Mouse (Mus musculus) gastrocnemius, adult 2 months (tissue): ENCODE results near the gene Specc1l. TPM values are rescaled to one million over a fixed set of nuclear protein-coding genes. Genes with fewer than 3 reads are reported as not detected.

Experiments
- DNase-seq: peaks from one replicate; pipeline ENCODE4 v3.0.0; 2022
- H3K27ac ChIP-seq: fragments of 200-600 bp; 2 replicates; pipeline ENCODE4 v1.8.1; 2022; ENCODE audit warnings: mild to moderate bottlenecking
- H3K4me3 ChIP-seq: fragments of 200-600 bp; 2 replicates; pipeline ENCODE4 v1.8.1; 2022; ENCODE audit warnings: mild to moderate bottlenecking, moderate library complexity
- CTCF ChIP-seq: fragments of 200-600 bp; IDR thresholded peaks from 2 replicates; pipeline ENCODE4 v1.8.1; 2022; ENCODE audit warnings: antibody characterized with exemption, mild to moderate bottlenecking, moderate library complexity
- intact Hi-C: fragments of 180-260 bp; cut with DNase I; formaldehyde crosslinking; loops from one replicate; pipeline ENCODE4 v1.15.1; 2025
- long read RNA-seq, 2 experiments: library from polyadenylated mRNA; stranded (forward); transcript quantifications; one replicate each; pipeline ENCODE4 v2.0.0; 2021
- total RNA-seq, 2 experiments: library from RNA; stranded (reverse); gene quantifications; 2 replicates each; pipeline ENCODE4 v1.2.3; 2021

Gene Specc1l
- 10 to 100 TPM; 43.1 to 44.8 TPM for total RNA-seq
- long read RNA-seq, experiment 1, full-length matches to known transcripts = 17 of 27 reads
- long read RNA-seq, experiment 1, partial matches to known transcripts = 6 of 27 reads
- long read RNA-seq, experiment 1, other reads (novel, unspliced or antisense) = 4 of 27 reads
- long read RNA-seq, experiment 2, full-length matches to known transcripts = 20 of 33 reads
- long read RNA-seq, experiment 2, partial matches to known transcripts = 7 of 33 reads
- long read RNA-seq, experiment 2, other reads (novel, unspliced or antisense) = 6 of 33 reads

DNA sequence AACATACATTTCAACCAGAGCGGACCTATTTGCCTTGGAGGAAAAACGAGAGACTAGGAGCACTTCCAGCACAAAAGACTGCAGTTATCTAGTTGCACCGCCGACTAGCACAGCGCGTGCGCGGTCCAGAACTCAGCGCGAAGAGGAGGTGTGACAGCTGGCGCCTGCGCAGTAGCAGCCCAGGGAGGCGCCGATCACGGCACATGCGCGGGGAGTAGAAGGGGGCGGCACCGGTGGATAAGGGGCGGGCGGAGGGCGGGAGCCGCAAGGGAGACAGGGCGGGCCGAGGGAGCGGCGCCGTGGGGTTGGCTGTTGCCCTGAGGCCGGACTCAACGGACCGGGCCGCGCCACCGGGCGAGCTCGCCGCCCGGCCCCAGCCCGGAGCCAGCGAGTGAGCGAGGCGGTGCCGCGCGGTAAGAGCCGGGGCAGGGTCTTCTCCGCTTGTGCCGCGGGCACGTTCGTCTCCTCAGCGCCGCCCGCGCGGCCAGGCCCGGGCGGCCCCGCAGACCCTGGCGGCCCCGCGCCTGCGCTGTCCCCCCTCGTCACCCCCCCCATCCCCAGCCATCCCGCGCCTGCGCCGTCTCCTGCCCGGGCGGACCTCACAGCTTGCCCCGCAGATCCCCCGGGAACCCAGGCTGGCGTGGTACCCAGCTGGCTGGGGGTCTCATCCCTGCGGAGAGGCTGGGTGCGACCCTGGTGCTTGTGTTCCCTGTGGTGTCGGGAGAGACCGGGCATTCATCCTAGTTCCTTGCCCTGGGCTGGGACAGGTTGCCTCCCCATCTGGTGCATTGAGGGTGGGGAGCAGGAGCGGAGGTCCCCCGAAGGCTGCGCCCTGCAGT, at the start of gene Specc1l:
Specc1l (plus strand) TSS at position 267 of the 839 bp plus-strand sequence.
- TF ChIP-seq CTCF = no peak
- DNase-seq = peak; percentile 99
- H3K27ac ChIP-seq = peak within 1 kb of the TSS; percentile 99
- H3K4me3 ChIP-seq = peak within 1 kb of the TSS; percentile 97
- intact Hi-C loops = no loop called here

DNA sequence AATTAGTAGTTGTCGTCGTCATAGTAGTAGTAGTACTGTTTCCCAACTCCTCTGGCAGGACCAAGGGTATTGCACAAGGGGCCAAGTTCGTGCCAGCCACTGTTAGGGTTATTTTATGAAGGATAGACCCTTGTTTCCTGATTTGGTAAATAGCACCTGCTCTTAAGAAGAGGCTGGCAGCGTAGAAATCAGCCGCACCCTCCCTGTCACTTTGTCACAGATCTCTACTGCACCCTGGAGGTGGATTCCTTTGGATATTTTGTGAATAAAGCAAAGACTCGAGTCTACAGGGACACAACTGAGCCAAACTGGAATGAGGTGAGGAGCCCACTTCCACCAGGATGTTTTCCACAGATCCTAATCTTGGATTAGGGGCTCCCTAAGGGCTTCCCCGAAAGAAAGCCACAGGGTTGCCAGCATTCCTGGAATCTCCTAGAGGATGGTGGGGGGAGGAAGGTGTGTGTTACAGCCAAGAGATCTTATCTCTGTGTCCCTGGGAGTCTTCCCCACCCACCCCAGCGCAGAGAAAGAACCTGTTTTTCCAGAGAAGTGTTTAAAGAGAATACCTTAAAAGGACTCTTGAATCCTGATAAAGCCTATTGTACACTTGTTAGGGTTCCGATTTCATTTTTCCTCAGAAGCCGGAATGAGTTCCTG, 45.9 kb upstream of the Specc1l start:
- peak; percentile 9; the same call in 1 of the 2 replicates for TF ChIP-seq CTCF
- intact Hi-C loops = no loop called here
- Histone ChIP-seq H3K27ac (no peak overlapping the region; the same call in 1 of the 2 replicates), H3K4me3 (no peak overlapping the region)
- DNase-seq = no peak

DNA sequence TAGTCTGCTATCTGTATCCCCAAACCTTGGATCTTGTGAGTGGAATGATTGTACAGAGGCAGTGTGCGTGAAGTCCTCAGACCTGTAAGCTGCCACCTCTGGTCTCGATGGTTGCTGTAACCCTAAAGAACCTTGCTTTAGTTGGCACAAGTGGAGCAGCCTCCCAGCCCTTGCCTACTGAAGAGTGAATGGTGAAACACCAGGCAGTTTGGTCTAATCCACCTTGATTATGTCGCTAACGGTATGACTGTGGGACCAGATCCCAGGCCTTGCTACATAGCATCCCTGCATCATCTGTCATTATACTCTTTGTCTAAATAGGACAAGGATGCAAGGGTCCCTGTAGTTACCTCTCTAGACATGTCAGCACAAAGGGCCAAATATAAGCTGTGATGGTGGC, 45.3 kb upstream of the Specc1l start:
- intact Hi-C loops = no loop called here
- H3K4me3 ChIP-seq = no peak overlapping the region
- no peak for TF ChIP-seq CTCF
- H3K27ac ChIP-seq = no peak overlapping the region; the same call in 1 of the 2 replicates
- DNase-seq = no peak

DNA sequence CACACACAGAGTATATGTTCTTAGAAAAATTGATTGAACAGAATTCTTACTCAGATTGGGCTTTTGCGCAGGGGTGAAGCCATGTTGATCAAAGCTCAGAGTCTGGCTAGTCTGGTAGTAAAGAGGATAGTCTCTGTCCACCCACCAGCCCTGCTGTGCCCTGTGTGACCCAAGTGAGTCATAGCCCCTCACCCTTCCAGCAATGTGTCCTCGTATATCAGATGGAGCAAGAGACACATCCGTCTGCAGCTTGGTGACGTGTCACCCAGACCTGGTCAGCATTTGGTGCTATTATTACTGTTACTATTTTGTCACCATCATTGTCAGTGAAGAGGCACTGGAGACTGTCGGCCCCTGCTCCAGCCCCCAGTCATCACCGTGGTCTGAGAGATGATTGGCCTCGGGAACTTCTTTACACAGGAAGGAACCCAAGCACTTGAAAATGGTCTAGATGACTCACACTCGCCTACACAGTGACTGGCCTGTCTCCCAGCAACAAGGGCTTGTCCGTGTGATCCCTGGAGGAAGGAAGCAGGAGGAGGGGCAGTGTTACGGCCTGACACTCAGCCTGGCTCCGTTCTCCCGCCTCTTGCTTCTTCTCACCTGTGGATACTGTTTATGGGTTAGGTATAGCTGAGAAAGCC, 41.5 kb upstream of the Specc1l start:
- H3K27ac ChIP-seq = no peak overlapping the region
- intact Hi-C loops = no loop called here
- no peak for DNase-seq
- no peak for TF ChIP-seq CTCF
- H3K4me3 ChIP-seq = no peak overlapping the region

DNA sequence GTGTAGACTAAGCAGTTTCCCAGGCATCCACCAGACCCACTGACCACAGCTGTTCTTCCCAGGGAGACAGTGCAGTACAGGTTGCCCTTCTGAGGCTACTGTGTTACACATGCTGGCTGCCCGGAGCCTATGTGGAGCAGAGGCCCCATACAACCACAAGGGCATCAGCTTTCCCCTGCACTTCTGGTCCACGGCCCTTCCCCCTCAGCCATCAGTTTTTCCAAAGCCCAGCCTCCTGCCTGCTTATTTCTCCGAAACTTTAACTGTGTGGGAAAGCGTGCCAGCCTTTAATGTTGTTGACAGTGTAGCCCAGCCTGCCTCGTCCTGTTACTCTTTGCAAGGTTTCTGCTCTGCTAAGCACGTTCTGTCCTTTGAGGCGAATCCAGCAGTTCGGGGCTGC, 38.8 kb upstream of the Specc1l start:
- no peak for DNase-seq
- intact Hi-C loops = no loop called here
- TF ChIP-seq CTCF = no peak
- H3K4me3 ChIP-seq = no peak overlapping the region
- peak overlapping the region; percentile 57 for H3K27ac ChIP-seq

DNA sequence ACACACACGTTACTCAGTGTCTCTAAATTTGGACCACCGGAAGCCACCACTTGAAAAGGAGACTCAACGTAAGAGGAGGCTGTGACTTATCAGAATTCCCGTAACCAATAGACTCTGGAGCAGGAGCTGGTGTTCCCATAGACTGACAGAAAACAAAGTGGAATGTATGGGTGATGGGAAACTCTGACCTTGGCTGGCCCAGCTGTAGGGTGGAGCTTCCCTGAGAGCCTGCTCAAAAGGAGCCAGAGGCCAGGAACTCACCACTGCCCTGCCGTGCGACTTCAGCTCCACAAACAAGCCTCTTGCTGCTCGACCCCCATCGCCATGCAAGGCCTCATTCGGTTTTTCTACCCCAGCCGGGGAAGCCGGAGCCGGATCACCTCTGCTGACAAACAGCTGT, 38.2 kb upstream of the Specc1l start:
- intact Hi-C loops = no loop called here
- DNase-seq = no peak
- Histone ChIP-seq H3K4me3 (peak overlapping the region; percentile 46), H3K27ac (peak overlapping the region; percentile 57)
- TF ChIP-seq CTCF = no peak

DNA sequence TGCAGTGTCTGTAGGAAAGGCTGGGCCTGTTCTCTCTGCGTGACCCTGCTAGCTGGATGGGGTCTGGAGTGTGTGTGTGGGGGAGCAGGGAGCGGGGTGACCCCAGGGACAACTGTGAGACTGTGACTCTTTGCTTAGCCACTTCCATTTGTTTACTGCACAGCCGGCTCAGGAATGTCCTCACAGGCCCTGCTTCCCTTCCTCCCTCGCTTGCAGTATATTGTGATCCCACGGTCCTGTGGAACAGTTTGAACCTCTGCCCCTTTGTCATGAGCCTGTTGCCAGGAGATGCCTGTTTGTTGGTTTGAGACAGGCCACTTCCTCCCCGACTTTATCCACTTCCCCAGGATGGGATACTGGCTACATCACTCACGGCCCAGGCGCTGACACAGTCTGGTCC, 35.4 kb upstream of the Specc1l start:
- Histone ChIP-seq H3K4me3 (no peak overlapping the region), H3K27ac (peak overlapping the region; percentile 48)
- DNase-seq = no peak
- TF ChIP-seq CTCF = no peak
- intact Hi-C loops = no loop called here

DNA sequence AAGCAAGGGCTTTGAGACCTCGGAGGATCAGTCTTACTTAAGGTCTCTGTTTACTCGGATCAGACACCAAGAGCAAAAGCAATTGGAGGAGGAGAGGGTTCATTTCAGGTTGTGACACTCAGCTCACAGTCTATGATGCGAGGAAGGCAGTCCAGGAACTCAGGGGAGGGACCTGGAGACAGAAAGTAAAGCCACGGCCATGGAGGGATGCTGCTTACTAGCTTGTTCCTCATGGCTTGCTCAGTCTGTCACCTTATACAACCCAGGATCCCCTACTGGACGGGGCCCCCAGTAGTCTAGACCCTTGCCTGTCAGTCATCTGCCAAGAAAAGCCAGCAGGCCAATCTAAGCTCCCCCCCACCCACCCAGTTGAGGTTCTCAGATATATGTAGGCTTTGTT, 33.0 kb upstream of the Specc1l start:
- H3K4me3 ChIP-seq = no peak overlapping the region
- intact Hi-C loops = no loop called here
- TF ChIP-seq CTCF = no peak
- DNase-seq = no peak
- no peak overlapping the region for H3K27ac ChIP-seq

DNA sequence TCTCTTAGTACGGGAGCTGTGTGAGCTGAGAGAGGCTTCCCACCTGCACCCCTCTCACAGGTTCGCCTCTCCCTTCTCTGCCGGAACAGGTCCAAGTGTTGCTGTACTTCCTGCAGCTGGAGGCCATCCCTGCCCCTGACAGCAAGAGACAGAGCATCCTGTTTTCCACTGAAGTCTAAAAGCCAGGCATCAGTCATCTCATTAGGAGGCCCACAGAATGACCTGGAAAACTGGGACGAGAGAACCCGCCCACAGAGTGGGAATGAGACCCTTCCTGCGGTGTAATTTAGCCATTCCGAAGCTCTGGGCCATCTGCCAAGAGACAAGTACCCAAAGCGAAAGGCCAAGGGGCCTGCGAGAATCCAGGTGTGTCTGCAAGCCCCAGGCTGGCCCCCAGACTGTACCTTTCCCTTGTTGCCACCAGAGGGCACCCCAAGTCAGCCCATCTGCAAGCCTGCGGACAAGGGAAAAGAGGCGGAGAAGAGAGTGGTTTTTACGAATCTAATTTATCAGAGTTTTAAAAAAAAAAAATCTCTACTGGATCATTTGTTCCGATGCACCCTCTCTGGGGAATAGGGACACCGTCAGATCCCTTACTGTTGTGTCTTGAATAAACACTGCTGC, 29.6 kb upstream of the Specc1l start:
- no peak overlapping the region for H3K4me3 ChIP-seq
- no peak overlapping the region for H3K27ac ChIP-seq
- DNase-seq = peak; percentile 76
- intact Hi-C loops = loop anchor here (1.0 to 5.0 kb wide), 3 partner anchors 69 to 305 kb away; no protein-coding TSS in a partner anchor
- TF ChIP-seq CTCF = peak; percentile 98

DNA sequence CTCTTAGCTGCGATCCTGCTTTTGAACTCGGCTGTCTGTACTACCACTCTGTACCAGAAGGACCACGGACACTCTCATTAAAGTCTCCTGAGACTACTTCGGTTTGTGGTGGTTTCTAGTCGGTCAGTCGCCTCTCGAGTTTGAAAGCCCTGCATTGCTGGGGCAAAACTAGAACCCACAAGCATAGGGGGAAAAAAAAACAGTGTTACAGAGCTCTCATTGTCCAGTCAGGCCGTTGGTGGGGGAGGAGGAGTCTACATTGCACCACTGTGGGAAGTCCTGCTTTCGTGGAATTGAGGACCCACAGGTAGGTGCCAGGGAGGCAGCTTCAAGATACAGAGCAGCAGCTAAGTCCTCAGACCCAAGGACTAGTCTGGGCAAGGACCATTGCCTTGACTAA, 27.0 kb upstream of the Specc1l start:
- DNase-seq = no peak
- intact Hi-C loops = loop anchor here (5.0 kb wide), 1 partner anchor 302 kb away; no protein-coding TSS in a partner anchor

DNA sequence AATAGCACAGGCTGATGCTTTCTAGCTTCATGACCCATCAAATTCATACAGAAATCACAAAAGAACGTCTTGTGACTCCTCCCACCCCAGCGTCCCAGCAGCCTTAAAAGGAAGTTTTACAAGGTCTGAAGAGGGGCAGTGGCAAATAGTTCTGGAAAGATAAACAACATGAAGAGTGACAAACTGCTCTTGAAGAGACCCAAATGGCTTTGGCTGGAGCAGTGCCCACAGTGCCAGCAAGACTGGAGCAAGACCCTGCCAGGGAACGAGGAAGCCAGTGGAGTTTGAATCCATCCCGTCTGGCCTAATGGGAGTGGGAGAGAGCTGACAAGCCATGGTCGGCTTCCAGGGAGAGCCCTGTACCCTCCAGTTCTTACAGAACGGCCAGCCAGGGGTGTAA, 25.3 kb upstream of the Specc1l start:
- Histone ChIP-seq H3K27ac (no peak overlapping the region), H3K4me3 (no peak overlapping the region)
- intact Hi-C loops = no loop called here
- no peak for TF ChIP-seq CTCF
- no peak for DNase-seq

More for the DNA sequence above, 27.0 kb upstream of the Specc1l start:
- H3K27ac ChIP-seq = no peak overlapping the region
- H3K4me3 ChIP-seq = no peak overlapping the region
- no peak for TF ChIP-seq CTCF
